Mouse (Mus musculus) spleen, adult 2 months (tissue): ENCODE measurements around the gene Bicc1. TPM values are rescaled to one million over a fixed set of nuclear protein-coding genes. Genes with fewer than 3 reads are reported as not detected.

ENCODE experiments used
- DNase-seq, 2 experiments: peaks; one replicate each; pipeline versions ENCODE4 v3.0.0 to v3.0.0-alpha.2; 2012 to 2021; ENCODE audit warnings: low spot score in 2 of 2, low read depth in 1 of 2
- H3K27ac ChIP-seq: fragments of 200-500 bp; 2 replicates; pipeline ENCODE4 v1.5.1; 2012; ENCODE audit warnings: low read length, inconsistent platforms; ENCODE audit not compliant: insufficient read depth
- H3K27me3 ChIP-seq: fragments of 200-500 bp; 2 replicates; pipeline ENCODE4 v1.6.1; 2012; ENCODE audit warnings: mild to moderate bottlenecking, moderate library complexity, low read length, inconsistent platforms; ENCODE audit not compliant: control insufficient read depth, insufficient read depth
- H3K36me3 ChIP-seq: fragments of 200-500 bp; 2 replicates; pipeline ENCODE4 v1.6.1; 2012; ENCODE audit warnings: mild to moderate bottlenecking, low read length, inconsistent platforms; ENCODE audit not compliant: control insufficient read depth, insufficient read depth
- H3K4me1 ChIP-seq: fragments of 200-500 bp; 2 replicates; pipeline ENCODE4 v1.6.1; 2011; ENCODE audit warnings: inconsistent platforms; ENCODE audit not compliant: control insufficient read depth, insufficient read depth, insufficient read length
- H3K4me3 ChIP-seq: fragments of 200-500 bp; 2 replicates; pipeline ENCODE4 v1.5.1; 2011; ENCODE audit warnings: mild to moderate bottlenecking, inconsistent platforms; ENCODE audit not compliant: insufficient read depth, insufficient read length; ENCODE audit errors: extremely low read depth
- CTCF ChIP-seq: fragments of 200-500 bp; IDR thresholded peaks from 2 replicates; pipeline ENCODE4 v1.5.1; 2011; ENCODE audit warnings: mild to moderate bottlenecking, inconsistent platforms; ENCODE audit not compliant: insufficient read depth, insufficient read length, insufficient replicate concordance; ENCODE audit errors: extremely low read depth
- POLR2A ChIP-seq: fragments of 200-500 bp; IDR thresholded peaks from 2 replicates; pipeline ENCODE4 v1.6.1; 2011; ENCODE audit warnings: low read depth, low read length, inconsistent platforms
- WGBS: fragments of 180-500 bp; shearing (Covaris S2); methylation state at CpG from one replicate; pipeline ENCODE4 v1.1.7; 2018; 5-methylcytosine and 5-hydroxymethylcytosine counted together
- polyA plus RNA-seq: library from polyadenylated mRNA; depleted of rRNA; stranded (reverse); fragments of >200 nt; gene quantifications from 2 replicates; pipeline ENCODE4 v1.2.3, GENCODE M21; 2012

Gene Bicc1
- polyA plus RNA-seq, 1 experiment: 3.5 TPM

DNA sequence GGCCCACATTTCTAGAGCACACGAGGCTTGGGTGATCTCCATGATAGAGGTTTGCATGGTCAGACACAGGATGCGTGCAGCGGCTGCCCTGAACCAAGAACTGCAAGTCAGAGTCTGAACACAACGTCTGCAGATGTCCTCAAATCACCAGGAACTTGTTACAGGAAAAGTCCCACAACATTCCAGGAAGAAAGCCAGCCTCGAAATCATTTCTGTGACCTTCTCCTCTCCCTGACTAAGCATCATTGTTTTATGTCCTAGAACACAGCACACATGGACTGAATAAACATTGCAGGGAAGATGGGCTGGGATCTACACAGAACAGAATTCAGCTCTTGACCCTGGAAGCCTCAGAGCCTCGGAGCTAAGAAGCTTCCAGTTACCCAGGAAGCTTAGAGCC lies 97.3 kb downstream of the Bicc1 start:
- Histone ChIP-seq H3K27me3 (no peaks in the 10 kb centered on the region), H3K27ac (no peak overlapping the region), H3K4me1 (no peaks in the 10 kb centered on the region), H3K4me3 (no peak overlapping the region), H3K36me3 (no peaks in the 10 kb centered on the region)
- no peak for TF ChIP-seq CTCF
- TF ChIP-seq POLR2A: no peak
- WGBS: 58% methylated on average over 6 of the region's 6 CpGs
- no peak for DNase-seq

DNA sequence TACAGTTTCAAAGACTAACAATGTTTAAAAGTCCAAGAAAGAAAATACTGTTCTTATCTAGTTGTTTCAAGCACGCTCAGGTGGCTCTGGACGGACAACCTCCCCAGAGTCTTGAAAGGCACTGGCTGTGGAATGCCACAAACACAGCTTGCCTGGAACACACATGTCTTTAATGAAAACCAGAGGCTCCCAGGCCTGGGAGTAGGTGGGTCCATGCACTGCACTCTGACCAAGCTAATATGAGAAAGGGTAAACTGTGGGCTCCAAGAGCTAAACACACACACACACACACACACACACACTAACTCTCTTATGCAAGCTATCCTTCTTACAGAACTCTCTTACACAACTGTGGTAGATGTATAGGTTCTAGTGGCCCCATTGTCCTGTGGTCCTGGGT lies 99.2 kb downstream of the Bicc1 start:
- H3K4me1 ChIP-seq: no peaks in the 10 kb centered on the region
- H3K27me3 ChIP-seq: no peaks in the 10 kb centered on the region
- WGBS: 81% methylated on average over 2 of the region's 2 CpGs
- H3K27ac ChIP-seq: no peak overlapping the region
- no peak for DNase-seq
- no peaks in the 10 kb centered on the region for H3K36me3 ChIP-seq
- no peak overlapping the region for H3K4me3 ChIP-seq
- TF ChIP-seq POLR2A (no peak), CTCF (no peak)

DNA sequence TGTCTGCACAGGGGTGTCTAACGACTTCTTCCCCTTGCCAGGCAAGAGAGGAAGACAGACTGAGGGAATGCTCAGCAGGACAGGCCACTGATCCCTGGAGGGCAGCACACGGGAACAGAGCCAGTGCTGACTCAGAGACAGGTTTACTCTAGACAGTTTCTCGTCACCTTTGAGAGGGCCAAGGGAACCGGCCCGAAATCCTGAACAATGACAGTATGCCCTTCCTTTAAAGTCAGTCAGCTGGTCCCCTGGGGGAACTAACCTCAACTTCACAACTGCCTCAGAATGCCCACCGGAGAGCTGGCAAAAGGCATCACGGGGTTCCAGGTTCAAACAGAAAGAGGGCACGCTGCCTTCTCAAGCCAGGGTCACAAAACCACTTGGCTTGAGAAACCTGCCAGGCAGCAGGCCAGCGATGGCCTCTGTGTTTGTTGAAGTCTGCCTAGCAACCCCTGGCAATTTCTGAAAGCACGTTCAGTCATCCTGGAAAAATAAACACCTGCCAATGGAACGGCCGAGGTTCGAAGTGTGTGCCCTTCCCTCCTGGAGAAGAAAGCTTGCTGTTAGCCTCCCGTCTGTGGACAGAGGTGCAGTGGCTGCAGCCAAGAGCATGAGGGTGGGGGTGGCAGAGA lies 100.8 kb downstream of the Bicc1 start:
- Histone ChIP-seq H3K4me1 (no peaks in the 10 kb centered on the region), H3K36me3 (no peaks in the 10 kb centered on the region), H3K4me3 (no peak overlapping the region), H3K27me3 (no peaks in the 10 kb centered on the region), H3K27ac (no peak overlapping the region)
- DNase-seq: no peak
- 63% methylated on average over 14 of the region's 14 CpGs for WGBS
- no peak for TF ChIP-seq CTCF
- TF ChIP-seq POLR2A: no peak

DNA sequence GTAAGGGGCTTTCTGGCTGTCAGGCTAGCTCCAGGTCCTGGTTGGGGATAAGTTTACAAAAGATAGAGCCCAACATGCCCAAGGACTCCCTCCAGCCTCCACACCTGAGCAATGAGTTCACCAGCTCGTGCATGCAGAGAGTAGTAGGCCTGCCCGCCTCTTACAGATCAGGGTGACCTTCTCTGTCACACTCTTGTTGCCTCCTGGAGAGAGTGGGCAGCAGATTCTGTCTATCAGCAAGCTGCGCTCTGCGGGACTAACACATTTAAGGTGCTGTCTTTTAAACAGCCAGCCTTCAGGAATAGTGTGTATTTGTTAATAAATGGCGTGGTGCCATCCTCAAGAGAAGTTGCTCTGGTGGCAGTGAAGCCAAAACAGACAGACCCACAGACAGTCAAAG lies 101.4 kb downstream of the Bicc1 start:
- Histone ChIP-seq H3K27ac (no peak overlapping the region), H3K27me3 (no peaks in the 10 kb centered on the region), H3K4me1 (no peaks in the 10 kb centered on the region), H3K4me3 (no peak overlapping the region), H3K36me3 (no peaks in the 10 kb centered on the region)
- WGBS: 83% methylated on average over 5 of the region's 5 CpGs
- TF ChIP-seq POLR2A: no peak
- TF ChIP-seq CTCF: no peak
- DNase-seq: no peak

DNA sequence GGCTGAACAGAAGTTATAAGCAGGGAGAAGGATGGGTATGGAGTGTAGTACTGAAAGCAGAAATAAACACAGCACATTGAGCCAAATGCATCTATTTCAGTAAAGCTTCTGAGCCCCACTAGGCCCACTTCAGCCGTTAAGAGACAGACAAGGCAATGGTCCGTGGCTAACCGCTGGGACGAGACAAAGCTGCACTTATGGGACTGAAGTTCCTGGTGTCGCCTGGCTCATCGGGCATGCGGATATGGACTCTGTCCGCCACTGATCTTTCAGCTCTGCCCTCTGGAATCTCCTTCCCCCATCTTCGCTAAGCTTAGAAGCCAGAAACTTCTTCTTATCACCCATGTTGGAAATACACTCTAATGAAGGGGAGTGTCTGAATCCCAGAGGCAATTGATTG lies 106.8 kb downstream of the Bicc1 start:
- TF ChIP-seq CTCF: no peak
- TF ChIP-seq POLR2A: no peak
- H3K36me3 ChIP-seq: no peaks in the 10 kb centered on the region
- WGBS: 90% methylated on average over 9 of the region's 9 CpGs
- DNase-seq: no peak
- H3K27me3 ChIP-seq: no peaks in the 10 kb centered on the region
- no peaks in the 10 kb centered on the region for H3K4me1 ChIP-seq
- H3K27ac ChIP-seq: no peak overlapping the region
- no peak overlapping the region for H3K4me3 ChIP-seq

DNA sequence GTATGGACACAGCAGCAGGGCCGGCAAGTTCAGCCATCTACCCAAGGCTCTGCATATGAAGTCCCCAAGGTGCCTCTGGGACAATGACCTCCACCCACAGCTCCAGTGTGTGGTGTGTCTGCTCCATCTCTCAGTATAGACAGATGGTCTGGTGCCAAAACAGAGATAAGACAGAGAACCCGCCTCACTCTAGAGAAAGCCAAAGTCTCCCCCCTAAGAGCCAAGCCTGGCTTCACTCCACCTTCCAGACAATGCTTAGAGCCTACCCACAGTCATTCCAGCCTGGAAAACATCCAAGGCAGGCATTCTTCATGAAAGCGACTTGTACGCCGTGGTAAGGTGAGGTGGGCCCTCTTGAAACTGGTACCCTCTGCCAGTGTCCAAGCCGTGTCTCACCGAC lies 107.3 kb downstream of the Bicc1 start:
- WGBS: 89% methylated on average over 7 of the region's 7 CpGs
- no peak for TF ChIP-seq POLR2A
- no peak for TF ChIP-seq CTCF
- H3K27ac ChIP-seq: no peak overlapping the region
- H3K4me3 ChIP-seq: no peak overlapping the region
- no peaks in the 10 kb centered on the region for H3K36me3 ChIP-seq
- no peaks in the 10 kb centered on the region for H3K4me1 ChIP-seq
- DNase-seq: no peak
- H3K27me3 ChIP-seq: no peaks in the 10 kb centered on the region

DNA sequence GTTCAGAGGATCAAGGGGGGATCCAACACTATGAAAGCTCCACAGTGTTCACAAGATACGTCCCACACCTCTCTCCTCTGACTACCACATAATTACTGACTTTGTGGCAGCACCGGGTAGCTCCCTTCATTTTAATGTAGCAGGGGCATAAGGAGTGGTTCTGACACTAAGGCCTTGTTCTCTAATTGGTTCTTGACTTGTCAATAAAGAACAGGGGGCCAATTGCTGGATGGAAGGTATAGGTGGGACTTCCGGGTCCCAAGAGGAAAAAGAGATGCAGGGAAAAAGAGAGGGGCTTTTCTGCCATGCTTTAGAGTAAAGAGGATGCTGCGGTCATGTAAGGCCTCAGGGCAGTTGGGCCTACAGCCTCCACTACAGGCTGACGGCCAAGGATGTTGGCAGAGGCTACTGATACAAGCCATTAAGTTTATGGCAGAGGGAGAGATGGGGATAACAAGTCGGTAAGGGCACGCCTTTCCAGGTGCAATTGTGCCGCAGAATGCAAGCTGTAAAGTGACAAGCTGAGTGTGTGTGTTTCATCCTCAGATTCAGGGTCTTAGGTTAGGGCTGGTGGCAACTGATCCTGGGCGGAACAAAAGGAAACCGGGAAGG lies 108.7 kb downstream of the Bicc1 start:
- no peak for DNase-seq
- H3K27me3 ChIP-seq: no peaks in the 10 kb centered on the region
- H3K36me3 ChIP-seq: no peaks in the 10 kb centered on the region
- WGBS: 81% methylated on average over 10 of the region's 10 CpGs
- H3K4me1 ChIP-seq: no peaks in the 10 kb centered on the region
- no peak overlapping the region for H3K4me3 ChIP-seq
- TF ChIP-seq CTCF (no peak), POLR2A (no peak)
- H3K27ac ChIP-seq: no peak overlapping the region
